Mouse (Mus musculus) midbrain, embryonic 14.5 days (tissue): ENCODE data around the gene Ezh1. TPM values are rescaled to one million over a fixed set of nuclear protein-coding genes. Genes with fewer than 3 reads are reported as not detected.

Experiments used
- ATAC-seq: fragments of 200-750 bp; cut with Nextera tagmentation; 2 replicates; pipeline ENCODE4 v1.8.0; 2017; ENCODE audit warnings: moderate number of reproducible peaks, moderate library complexity; ENCODE audit not compliant: low FRiP score, low TSS enrichment
- DNase-seq: peaks from one replicate; pipeline ENCODE4 v3.0.0-alpha.2; 2015
- H3K27ac ChIP-seq: fragments of 300-500 bp; sonication (generic); replicated peaks from 2 replicates; pipeline ENCODE4 v1.5.1; 2014; ENCODE audit warnings: mild to moderate bottlenecking, low read depth, low read length, moderate library complexity
- H3K27me3 ChIP-seq: fragments of 300-500 bp; sonication (generic); 2 replicates; pipeline ENCODE4 v1.6.1; 2014; ENCODE audit warnings: low read length, control low read depth, mixed read lengths; ENCODE audit not compliant: control insufficient read depth, insufficient read depth
- H3K36me3 ChIP-seq: fragments of 300-500 bp; sonication (generic); 2 replicates; pipeline ENCODE4 v1.6.1; 2014; ENCODE audit warnings: low read length, control low read depth; ENCODE audit not compliant: control insufficient read depth, insufficient read depth
- H3K4me1 ChIP-seq: fragments of 300-500 bp; sonication (generic); 2 replicates; pipeline ENCODE4 v1.6.1; 2014; ENCODE audit warnings: mild to moderate bottlenecking, antibody characterized with exemption, low read length, control low read depth; ENCODE audit not compliant: control insufficient read depth, insufficient read depth
- H3K4me2 ChIP-seq: fragments of 300-500 bp; sonication (generic); 2 replicates; pipeline ENCODE4 v1.6.1; 2014; ENCODE audit warnings: mild to moderate bottlenecking, low read length, moderate library complexity
- H3K4me3 ChIP-seq: fragments of 300-500 bp; sonication (generic); replicated peaks from 2 replicates; pipeline ENCODE4 v1.5.1; 2014; ENCODE audit warnings: low read depth, low read length
- H3K9ac ChIP-seq: fragments of 300-500 bp; sonication (generic); replicated peaks from 2 replicates; pipeline ENCODE4 v1.6.1; 2014; ENCODE audit warnings: mild to moderate bottlenecking, low read length, moderate library complexity
- H3K9me3 ChIP-seq: fragments of 300-500 bp; sonication (generic); 2 replicates; pipeline ENCODE4 v1.6.1; 2016; ENCODE audit warnings: low read length, control low read depth, mixed read lengths; ENCODE audit not compliant: control insufficient read depth
- WGBS: fragments of 180-500 bp; shearing (Covaris S2); extraction: QIAGEN DNeasy Blood & Tissue Kit; methylation state at CpG from one replicate; pipeline ENCODE4 v1.1.7; 2014; 5-methylcytosine and 5-hydroxymethylcytosine counted together
- polyA plus RNA-seq: library from polyadenylated mRNA; unstranded; fragments of >200 nt; fragmentation: Nextera tagmentation; extraction: Ambion mirVana; gene quantifications from 2 replicates; pipeline ENCODE4 v1.2.1, GENCODE M21; 2014

Ezh1 gene
- polyA plus RNA-seq, 1 experiment from 2014 or later = 25.1 TPM

GRCm38 (mm10) chr11:101146377-101146776 is 79.9 kb downstream of the Ezh1 start:
- Histone ChIP-seq H3K4me2 (peak overlapping the region; percentile 42), H3K4me3 (no peak overlapping the region), H3K4me1 (peaks cover 17% of the 10 kb centered on the region), H3K36me3 (no peaks in the 10 kb centered on the region), H3K9ac (no peak overlapping the region), H3K9me3 (no peaks in the 10 kb centered on the region), H3K27ac (peak overlapping the region; percentile 71), H3K27me3 (no peaks in the 10 kb centered on the region)
- DNase-seq (peak; percentile 93), ATAC-seq (peak; percentile 53; the same call in 1 of the 2 replicates)
- 17% methylated on average over 10 of the region's 10 CpGs for WGBS

- Histone ChIP-seq H3K9ac (peak overlapping the region; percentile 30; the same call in 1 of the 2 replicates), H3K36me3 (no peaks in the 10 kb centered on the region), H3K4me2 (peak overlapping the region; percentile 54), H3K9me3 (no peaks in the 10 kb centered on the region), H3K27me3 (no peaks in the 10 kb centered on the region), H3K27ac (peak overlapping the region; percentile 63), H3K4me3 (peak overlapping the region; percentile 20), H3K4me1 (peaks cover 17% of the 10 kb centered on the region)
- 18% methylated on average over 18 of the region's 19 CpGs for WGBS
- DNase-seq (peak; percentile 86), ATAC-seq (no peak)
Observed at GRCm38 (mm10) chr11:101143338-101144225, 82.7 kb downstream of the Ezh1 start.

GRCm38 (mm10) chr11:101142215-101142967 is 83.9 kb downstream of the Ezh1 start:
- DNase-seq = no peak
- Histone ChIP-seq H3K9me3 (no peaks in the 10 kb centered on the region), H3K4me3 (no peak overlapping the region), H3K4me2 (no peak overlapping the region), H3K4me1 (peaks cover 17% of the 10 kb centered on the region), H3K36me3 (no peaks in the 10 kb centered on the region), H3K27me3 (no peaks in the 10 kb centered on the region), H3K9ac (no peak overlapping the region), H3K27ac (no peak overlapping the region)
- 89% methylated on average over 10 of the region's 10 CpGs for WGBS
- no peak for ATAC-seq

Other genes starting within 250 kb of the Ezh1 start
- gene Atp6v0a1, start 217.0 kb downstream of the Ezh1 start, polyA plus RNA-seq = 115 and 119 TPM in 2 replicates
- 9.5 and 9.8 TPM in 2 replicates for gene Naglu, start 156.5 kb downstream of the Ezh1 start, polyA plus RNA-seq
- gene Hsd17b1, start 148.1 kb downstream of the Ezh1 start, polyA plus RNA-seq = 0.16 and 0.43 TPM in 2 replicates
- 43.6 and 44.4 TPM in 2 replicates for gene Coasy, start 143.9 kb downstream of the Ezh1 start, polyA plus RNA-seq
- 92.9 and 100 TPM in 2 replicates for gene Mlx, start 139.2 kb downstream of the Ezh1 start, polyA plus RNA-seq
- gene Psmc3ip, start 131.0 kb downstream of the Ezh1 start, polyA plus RNA-seq = 19.2 and 19.6 TPM in 2 replicates
- 13.1 and 26.0 TPM in 2 replicates for gene Retreg3, start 106.6 kb downstream of the Ezh1 start, polyA plus RNA-seq
- 73.3 and 75.5 TPM in 2 replicates for gene Tubg1, start 106.5 kb downstream of the Ezh1 start, polyA plus RNA-seq
- 42.2 and 56.0 TPM in 2 replicates for gene Tubg2, start 70.6 kb downstream of the Ezh1 start, polyA plus RNA-seq
- gene Cntnap1, start 55.9 kb downstream of the Ezh1 start, polyA plus RNA-seq = 2.3 and 2.8 TPM in 2 replicates
- gene Plekhh3, start 55.1 kb downstream of the Ezh1 start, polyA plus RNA-seq = 8.2 and 8.4 TPM in 2 replicates
- gene Ccr10, start 51.0 kb downstream of the Ezh1 start, polyA plus RNA-seq = 0.16 TPM in 1 of 2 replicates, not detected in the other
- 59.7 and 84.0 TPM in 2 replicates for gene Ramp2, start 19.6 kb upstream of the Ezh1 start, polyA plus RNA-seq
- gene Vps25, start 27.2 kb upstream of the Ezh1 start, polyA plus RNA-seq = 111 and 134 TPM in 2 replicates
- gene Wnk4, start 34.1 kb upstream of the Ezh1 start, polyA plus RNA-seq = 4.3 and 5.3 TPM in 2 replicates
- gene Cntd1, start 52.5 kb upstream of the Ezh1 start, polyA plus RNA-seq = 0.38 and 0.55 TPM in 2 replicates
- 221 and 243 TPM in 2 replicates for gene Coa3, start 52.7 kb upstream of the Ezh1 start, polyA plus RNA-seq
- gene Becn1, start 75.8 kb upstream of the Ezh1 start, polyA plus RNA-seq = 148 and 193 TPM in 2 replicates
- gene Psme3, start 89.8 kb upstream of the Ezh1 start, polyA plus RNA-seq = 101 and 103 TPM in 2 replicates
- gene Aoc2, start 98.6 kb upstream of the Ezh1 start, polyA plus RNA-seq = 1.3 and 1.7 TPM in 2 replicates
- 0.04 TPM in 1 of 2 replicates, not detected in the other for gene Aoc3, start 104.1 kb upstream of the Ezh1 start, polyA plus RNA-seq
- gene G6pc, start 141.1 kb upstream of the Ezh1 start, polyA plus RNA-seq = not detected in 2 replicates
- 90.7 and 101 TPM in 2 replicates for gene Aarsd1, start 191.2 kb upstream of the Ezh1 start, polyA plus RNA-seq
- gene Gm27029, start 198.3 kb upstream of the Ezh1 start, polyA plus RNA-seq = 7.5 and 7.6 TPM in 2 replicates
- gene Rundc1, start 198.6 kb upstream of the Ezh1 start, polyA plus RNA-seq = 21.1 and 23.1 TPM in 2 replicates
- gene Ptges3l, start 198.9 kb upstream of the Ezh1 start, polyA plus RNA-seq = 1.1 TPM in 2 replicates
- gene Rpl27, start 215.8 kb upstream of the Ezh1 start, polyA plus RNA-seq = 301 and 329 TPM in 2 replicates
- gene Ifi35, start 221.9 kb upstream of the Ezh1 start, polyA plus RNA-seq = 1.5 and 5.9 TPM in 2 replicates
- gene Rnd2, start 238.5 kb upstream of the Ezh1 start, polyA plus RNA-seq = 58.6 and 72.6 TPM in 2 replicates
- gene Vat1, start 239.8 kb upstream of the Ezh1 start, polyA plus RNA-seq = 99.9 and 129 TPM in 2 replicates